Mouse (Mus musculus) liver, adult 2 months (tissue): ENCODE results near the gene Ttll2.
"Not testable (repeated sequence)": the region's sequence is repeated elsewhere in the genome, so short reads cannot be mapped to it uniquely, and the experiment has no call there.

ENCODE experiments used
- CTCF ChIP-seq: fragments of 200-500 bp; IDR thresholded peaks from 2 replicates; pipeline ENCODE4 v1.5.1; 2011; ENCODE audit warnings: low read depth, low read length, control low read depth
- POLR2A ChIP-seq: fragments of 200-500 bp; IDR thresholded peaks from 2 replicates; pipeline ENCODE4 v1.6.1; 2011; ENCODE audit warnings: low read length, control low read depth; ENCODE audit not compliant: insufficient read depth; ENCODE audit errors: extremely low read depth

DNA sequence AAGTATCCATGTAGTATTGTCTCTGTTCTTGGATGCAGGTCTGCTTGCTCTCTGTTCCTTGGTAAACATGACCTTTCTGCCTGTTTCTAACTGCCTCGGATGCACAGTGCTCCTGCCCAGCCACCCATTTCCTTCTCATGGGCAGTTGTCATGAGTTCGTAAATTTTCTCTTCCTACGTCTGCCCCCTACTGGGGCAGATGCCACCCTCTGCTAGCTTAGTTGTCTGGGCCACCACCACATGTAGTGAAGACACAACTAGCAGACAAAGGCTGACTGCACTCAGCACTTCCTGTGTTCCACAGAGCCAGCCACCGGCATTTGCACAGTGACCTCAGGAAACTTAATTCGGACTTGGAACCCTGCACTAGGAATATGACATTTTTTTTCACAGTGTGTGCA lies 19.8 kb downstream of the Ttll2 start:
- not testable (repeated sequence) for TF ChIP-seq CTCF, POLR2A
